Mouse (Mus musculus) neural tube, embryonic 13.5 days (tissue): ENCODE results near the gene Nol6. TPM values are rescaled to one million over a fixed set of nuclear protein-coding genes. Genes with fewer than 3 reads are reported as not detected.

Experiments used
- ATAC-seq: fragments of 200-750 bp; cut with Nextera tagmentation; 2 replicates; pipeline ENCODE4 v1.8.0; 2017; ENCODE audit warnings: low read depth, mild to moderate bottlenecking, moderate TSS enrichment, moderate library complexity
- H3K27ac ChIP-seq: fragments of 300-500 bp; sonication (generic); replicated peaks from 2 replicates; pipeline ENCODE4 v1.5.1; 2015; ENCODE audit warnings: moderate library complexity, mild to moderate bottlenecking, inconsistent platforms
- H3K27me3 ChIP-seq: fragments of 300-500 bp; sonication (generic); 2 replicates; pipeline ENCODE4 v1.6.1; 2015; ENCODE audit warnings: mild to moderate bottlenecking, inconsistent platforms
- H3K36me3 ChIP-seq: fragments of 300-500 bp; sonication (generic); 2 replicates; pipeline ENCODE4 v1.6.1; 2015; ENCODE audit warnings: mild to moderate bottlenecking, inconsistent platforms
- H3K4me1 ChIP-seq: fragments of 300-500 bp; sonication (generic); replicated peaks from 2 replicates; pipeline ENCODE4 v1.6.1; 2015; ENCODE audit warnings: inconsistent platforms
- H3K4me2 ChIP-seq: fragments of 300-500 bp; sonication (generic); 2 replicates; pipeline ENCODE4 v1.6.1; 2015; ENCODE audit warnings: inconsistent platforms, mild to moderate bottlenecking, moderate library complexity
- H3K4me3 ChIP-seq: fragments of 300-500 bp; sonication (generic); 2 replicates; pipeline ENCODE4 v1.5.1; 2015; ENCODE audit warnings: mild to moderate bottlenecking, inconsistent platforms
- H3K9ac ChIP-seq: fragments of 300-500 bp; sonication (generic); 2 replicates; pipeline ENCODE4 v1.6.1; 2015; ENCODE audit warnings: moderate library complexity, mild to moderate bottlenecking, inconsistent platforms
- H3K9me3 ChIP-seq: fragments of 300-500 bp; sonication (generic); 2 replicates; pipeline ENCODE4 v1.6.1; 2016; ENCODE audit warnings: inconsistent platforms
- WGBS: fragments of 180-500 bp; shearing (Covaris S2); methylation state at CpG from one replicate; pipeline ENCODE4 v1.1.7; 2015; 5-methylcytosine and 5-hydroxymethylcytosine counted together
- polyA plus RNA-seq: library from polyadenylated mRNA; unstranded; fragments of >200 nt; fragmentation: Nextera tagmentation; extraction: Ambion mirVana; gene quantifications from 2 replicates; pipeline ENCODE4 v1.2.1, GENCODE M21; 2015

Nol6 gene
- polyA plus RNA-seq = 30.0 and 32.6 TPM in 2 replicates

GRCm38 (mm10) chr4:41124180-41124951, at the start of gene Nol6:
Gene Nol6 (minus strand): TSS chr4:41124455.
- Histone ChIP-seq H3K4me3 (peak within 1 kb of the TSS; percentile 69), H3K9me3 (no peaks in the 10 kb centered on the region), H3K27ac (peak within 1 kb of the TSS; percentile 47; the same call in 1 of the 2 replicates), H3K27me3 (peaks cover 5% of the 10 kb centered on the region; the same call in 1 of the 2 replicates), H3K9ac (peak within 1 kb of the TSS; percentile 71), H3K4me2 (peak within 1 kb of the TSS; percentile 90), H3K36me3 (peaks cover 30% of the 10 kb centered on the region), H3K4me1 (peaks cover 14% of the 10 kb centered on the region)
- 3% methylated on average over 29 of the region's 29 CpGs for WGBS
- ATAC-seq = peak; percentile 100

- ATAC-seq = no peak
- Histone ChIP-seq H3K4me2 (no peak overlapping the region), H3K27ac (no peak overlapping the region), H3K36me3 (peaks cover 25% of the 10 kb centered on the region), H3K4me1 (no peaks in the 10 kb centered on the region), H3K9me3 (no peaks in the 10 kb centered on the region), H3K27me3 (no peaks in the 10 kb centered on the region), H3K9ac (no peak overlapping the region), H3K4me3 (no peak overlapping the region)
- 86% methylated on average over 2 of the region's 2 CpGs for WGBS
Measured at GRCm38 (mm10) chr4:41170970-41171369, 46.7 kb upstream of the Nol6 start.

GRCm38 (mm10) chr4:41165693-41166475, 41.6 kb upstream of the Nol6 start:
- 66% methylated on average over 6 of the region's 6 CpGs for WGBS
- Histone ChIP-seq H3K9ac (no peak overlapping the region), H3K4me3 (no peak overlapping the region), H3K27me3 (no peaks in the 10 kb centered on the region), H3K4me2 (no peak overlapping the region), H3K9me3 (no peaks in the 10 kb centered on the region), H3K36me3 (peaks cover 12% of the 10 kb centered on the region), H3K27ac (peak overlapping the region; percentile 57), H3K4me1 (peaks cover 13% of the 10 kb centered on the region)
- peak; percentile 15; the same call in 1 of the 2 replicates for ATAC-seq

- Histone ChIP-seq H3K27ac (peak overlapping the region; percentile 57), H3K4me3 (no peak overlapping the region), H3K36me3 (peaks cover 12% of the 10 kb centered on the region), H3K4me1 (peaks cover 13% of the 10 kb centered on the region), H3K9ac (0 out of 2 replicates have a peak overlapping the region, but pooled peaks have one; percentile 1), H3K27me3 (no peaks in the 10 kb centered on the region), H3K4me2 (no peak overlapping the region), H3K9me3 (no peaks in the 10 kb centered on the region)
- ATAC-seq = no peak
- 1% methylated on average over 2 of the region's 2 CpGs for WGBS
Measured at GRCm38 (mm10) chr4:41164974-41165373, 40.7 kb upstream of the Nol6 start.

- ATAC-seq = no peak
- Histone ChIP-seq H3K9me3 (no peaks in the 10 kb centered on the region), H3K36me3 (no peaks in the 10 kb centered on the region), H3K4me1 (peaks cover 20% of the 10 kb centered on the region), H3K27ac (no peak overlapping the region), H3K4me3 (no peak overlapping the region), H3K9ac (no peak overlapping the region), H3K4me2 (no peak overlapping the region), H3K27me3 (no peaks in the 10 kb centered on the region)
- WGBS = 100% methylated on average over 3 of the region's 3 CpGs
Measured at GRCm38 (mm10) chr4:41161232-41161631, 37.0 kb upstream of the Nol6 start.

- Histone ChIP-seq H3K36me3 (no peaks in the 10 kb centered on the region), H3K4me3 (no peak overlapping the region), H3K9ac (no peak overlapping the region), H3K4me2 (no peak overlapping the region), H3K27me3 (no peaks in the 10 kb centered on the region), H3K9me3 (no peaks in the 10 kb centered on the region), H3K4me1 (peaks cover 8% of the 10 kb centered on the region; the same call in 1 of the 2 replicates), H3K27ac (no peak overlapping the region)
- ATAC-seq = no peak
- 100% methylated on average over 1 of the region's 1 CpGs for WGBS
Measured at GRCm38 (mm10) chr4:41158251-41158650, 34.0 kb upstream of the Nol6 start.

- H3K4me1 ChIP-seq = peaks cover 14% of the 10 kb centered on the region; the same call in 1 of the 2 replicates
- no peaks in the 10 kb centered on the region for H3K36me3 ChIP-seq
- H3K27me3 ChIP-seq = no peaks in the 10 kb centered on the region
- no peak overlapping the region for H3K27ac ChIP-seq
- no peak overlapping the region for H3K9ac ChIP-seq
- no peak overlapping the region for H3K4me3 ChIP-seq
- no peak overlapping the region for H3K4me2 ChIP-seq
- no peak for ATAC-seq
- WGBS = 86% methylated on average over 9 of the region's 9 CpGs
- no peaks in the 10 kb centered on the region for H3K9me3 ChIP-seq
Measured at GRCm38 (mm10) chr4:41156961-41157360, 32.7 kb upstream of the Nol6 start.

GRCm38 (mm10) chr4:41153146-41153545, 28.9 kb upstream of the Nol6 start:
- Histone ChIP-seq H3K4me1 (peaks cover 14% of the 10 kb centered on the region; the same call in 1 of the 2 replicates), H3K4me2 (no peak overlapping the region), H3K36me3 (0 out of 2 replicates have a peak, but pooled peaks cover 2% of the 10 kb centered on the region), H3K27me3 (no peaks in the 10 kb centered on the region), H3K9ac (no peak overlapping the region), H3K9me3 (no peaks in the 10 kb centered on the region), H3K4me3 (no peak overlapping the region), H3K27ac (no peak overlapping the region)
- peak; percentile 26; the same call in 1 of the 2 replicates for ATAC-seq
- 64% methylated on average over 3 of the region's 3 CpGs for WGBS

GRCm38 (mm10) chr4:41151186-41151585, 26.9 kb upstream of the Nol6 start:
- H3K4me1 ChIP-seq = peaks cover 12% of the 10 kb centered on the region
- 0 out of 2 replicates have a peak, but pooled peaks cover 2% of the 10 kb centered on the region for H3K36me3 ChIP-seq
- WGBS = 93% methylated on average over 7 of the region's 7 CpGs
- H3K9me3 ChIP-seq = no peaks in the 10 kb centered on the region
- no peak overlapping the region for H3K27ac ChIP-seq
- H3K4me3 ChIP-seq = no peak overlapping the region
- H3K4me2 ChIP-seq = no peak overlapping the region
- no peak for ATAC-seq
- H3K9ac ChIP-seq = no peak overlapping the region
- H3K27me3 ChIP-seq = no peaks in the 10 kb centered on the region

- Histone ChIP-seq H3K27me3 (no peaks in the 10 kb centered on the region), H3K9ac (no peak overlapping the region)
Measured at GRCm38 (mm10) chr4:41149891-41150290, 25.6 kb upstream of the Nol6 start.

GRCm38 (mm10) chr4:41142601-41143000, 18.3 kb upstream of the Nol6 start:
- H3K9me3 ChIP-seq = no peaks in the 10 kb centered on the region
- H3K27me3 ChIP-seq = no peaks in the 10 kb centered on the region
- WGBS = 87% methylated on average over 2 of the region's 2 CpGs
- peaks cover 34% of the 10 kb centered on the region for H3K4me1 ChIP-seq
- H3K4me2 ChIP-seq = no peak overlapping the region
- no peak overlapping the region for H3K9ac ChIP-seq
- H3K36me3 ChIP-seq = peaks cover 21% of the 10 kb centered on the region
- no peak overlapping the region for H3K27ac ChIP-seq
- no peak for ATAC-seq
- no peak overlapping the region for H3K4me3 ChIP-seq

More at GRCm38 (mm10) chr4:41149891-41150290, 25.6 kb upstream of the Nol6 start:
- Histone ChIP-seq H3K4me2 (no peak overlapping the region), H3K9me3 (no peaks in the 10 kb centered on the region), H3K4me3 (no peak overlapping the region), H3K4me1 (peaks cover 11% of the 10 kb centered on the region), H3K36me3 (0 out of 2 replicates have a peak, but pooled peaks cover 2% of the 10 kb centered on the region), H3K27ac (no peak overlapping the region)
- ATAC-seq = no peak
- 87% methylated on average over 3 of the region's 3 CpGs for WGBS
